27 mouse cellular contexts compared by ENCODE assay signal in genomic region chr10:96104624-96105023, GRCm38 (mm10). TPM values are rescaled to one million over a fixed set of nuclear protein-coding genes. Genes with fewer than 3 reads are reported as not detected.
DNase-seq lines count a peak whose midpoint lies in the region; ATAC-seq and TF ChIP-seq lines count a peak whose summit lies in the region.
"Had no signal": no experiment of that assay in that cellular context is flagged by ENCODE, and none has a peak within 500 bp of the region (broad histone marks: within the 10 kb centered on the region; RNA-seq: fewer than 3 reads in every experiment).

No protein-coding gene starts in this region.

- H3K9ac ChIP-seq in liver, embryonic 11.5 days (ENCODE audit: low read depth, low read length): no peak overlapping the region
- H3K9ac ChIP-seq in liver, embryonic 13.5 days: no peak overlapping the region
- no peak overlapping the region for H3K9ac ChIP-seq in liver, postnatal 0 days (replicated peaks)
- H3K9ac ChIP-seq: embryonic facial prominence, embryonic 12.5 days; forebrain, embryonic 15.5 days; heart, embryonic 12.5 days; hindbrain, embryonic 15.5 days had no signal

- WGBS in liver, embryonic 11.5 days: 54% methylated on average over 4 of the region's 4 CpGs
- WGBS in liver, embryonic 13.5 days (ENCODE audit: insufficient replicate concordance): 34% methylated on average over 4 of the region's 4 CpGs
- WGBS in liver, postnatal 0 days (ENCODE audit: insufficient replicate concordance): 64% methylated on average over 4 of the region's 4 CpGs

- H3K4me1 ChIP-seq in liver, embryonic 11.5 days (replicated peaks; ENCODE audit: control insufficient read depth, insufficient read depth, low read length): peaks cover 4% of the 10 kb centered on the region; the same call in 1 of the 2 replicates
- peaks cover 10% of the 10 kb centered on the region for H3K4me1 ChIP-seq in liver, embryonic 13.5 days (replicated peaks)
- H3K4me1 ChIP-seq in liver, postnatal 0 days (ENCODE audit: insufficient read depth): no peaks in the 10 kb centered on the region
- H3K4me1 ChIP-seq: embryonic facial prominence, embryonic 12.5 days; forebrain, embryonic 15.5 days; heart, embryonic 12.5 days; hindbrain, embryonic 10.5 days; hindbrain, embryonic 15.5 days had no signal

- 0 out of 2 replicates have a peak, but pooled peaks have one; percentile 28 for TF ChIP-seq EP300 in liver, postnatal 0 days (IDR thresholded peaks at IDR 0.05; ENCODE audit: low read depth)

- H3K36me3 ChIP-seq in liver, embryonic 11.5 days (ENCODE audit: control insufficient read depth, insufficient read depth, low read length): no peaks in the 10 kb centered on the region
- H3K36me3 ChIP-seq in liver, embryonic 13.5 days: no peaks in the 10 kb centered on the region
- H3K36me3 ChIP-seq in liver, postnatal 0 days (replicated peaks; ENCODE audit: insufficient read depth, low read length): no peaks in the 10 kb centered on the region
- H3K36me3 ChIP-seq: embryonic facial prominence, embryonic 12.5 days; forebrain, embryonic 15.5 days; heart, embryonic 12.5 days; hindbrain, embryonic 10.5 days; hindbrain, embryonic 15.5 days had no signal

- H3K27me3 ChIP-seq in liver, embryonic 11.5 days (replicated peaks; ENCODE audit: control insufficient read depth, insufficient read depth, low read length): no peaks in the 10 kb centered on the region
- H3K27me3 ChIP-seq in liver, embryonic 13.5 days: no peaks in the 10 kb centered on the region
- no peaks in the 10 kb centered on the region for H3K27me3 ChIP-seq in liver, postnatal 0 days (ENCODE audit: insufficient read depth, low read length)
- H3K27me3 ChIP-seq: embryonic facial prominence, embryonic 12.5 days; forebrain, embryonic 15.5 days; heart, embryonic 12.5 days; hindbrain, embryonic 15.5 days had no signal

- no peak overlapping the region for H3K4me3 ChIP-seq in liver, embryonic 11.5 days (ENCODE audit: low read depth, low read length)
- no peak overlapping the region for H3K4me3 ChIP-seq in liver, embryonic 13.5 days (replicated peaks)
- H3K4me3 ChIP-seq in liver, postnatal 0 days (ENCODE audit: low read depth, low read length): no peak overlapping the region
- H3K4me3 ChIP-seq in gastrocnemius, adult 2 months: no peak overlapping the region
- H3K4me3 ChIP-seq: embryonic facial prominence, embryonic 12.5 days; forebrain, embryonic 15.5 days; heart, embryonic 12.5 days; hindbrain, embryonic 10.5 days; hindbrain, embryonic 15.5 days had no signal

- no peaks in the 10 kb centered on the region for H3K9me3 ChIP-seq in liver, embryonic 11.5 days (ENCODE audit: control insufficient read depth, low read length)
- H3K9me3 ChIP-seq in liver, embryonic 13.5 days (replicated peaks): no peaks in the 10 kb centered on the region
- no peaks in the 10 kb centered on the region for H3K9me3 ChIP-seq in liver, postnatal 0 days (ENCODE audit: low read length)
- H3K9me3 ChIP-seq: embryonic facial prominence, embryonic 12.5 days; forebrain, embryonic 15.5 days; heart, embryonic 12.5 days; hindbrain, embryonic 10.5 days; hindbrain, embryonic 15.5 days had no signal

- DNase-seq in liver, embryonic 11.5 days (ENCODE audit: low spot score): no peak
- DNase-seq in liver: no peak
- no peak for DNase-seq in liver, embryonic 13.5 days
- no peak for DNase-seq in liver, postnatal 0 days
- DNase-seq in gastrocnemius, adult 2 months: no peak
- DNase-seq in kidney, adult 9 months: no peak
- no peak for DNase-seq in thymus, postnatal 36 days
- DNase-seq: adrenal gland, postnatal 25 days; cerebellum, adult 11 months; cerebellum, adult 8-10 months; cerebellum, postnatal 14 days; gastrocnemius, postnatal 14 days had no signal

- peak overlapping the region; percentile 21 for H3K4me2 ChIP-seq in liver, embryonic 11.5 days
- peak overlapping the region; percentile 12; the same call in 1 of the 2 replicates for H3K4me2 ChIP-seq in liver, embryonic 13.5 days
- H3K4me2 ChIP-seq in liver, postnatal 0 days (ENCODE audit: low read depth, low read length): no peak overlapping the region
- H3K4me2 ChIP-seq: embryonic facial prominence, embryonic 12.5 days; forebrain, embryonic 15.5 days; heart, embryonic 12.5 days; hindbrain, embryonic 15.5 days had no signal

- TF ChIP-seq CTCF in liver, postnatal 0 days (IDR thresholded peaks at IDR 0.05; ENCODE audit: low read depth): no peak
- no peak for TF ChIP-seq CTCF in gastrocnemius, adult 2 months (IDR thresholded peaks at IDR 0.05)

- ATAC-seq in liver, embryonic 11.5 days (replicated peaks; ENCODE audit: low FRiP score): peak; percentile 93
- ATAC-seq in liver, embryonic 13.5 days (ENCODE audit: low read depth): peak; percentile 90
- peak; percentile 43; the same call in 1 of the 2 replicates for ATAC-seq in liver, postnatal 0 days
- ATAC-seq: activated CD4-positive, CD25-positive, alpha-beta regulatory T cell, adult 4 months; CD4-positive, CD25-positive, alpha-beta regulatory T cell, adult 4 months; forebrain, embryonic 15.5 days; Patski had no signal

- intact Hi-C loops in gastrocnemius, adult 2 months (cut with DNase I): no loop called here

- no peak overlapping the region; the same call in 1 of the 2 replicates for H3K27ac ChIP-seq in liver, embryonic 11.5 days (ENCODE audit: low read depth, low read length)
- H3K27ac ChIP-seq in liver, embryonic 13.5 days: no peak overlapping the region
- no peak overlapping the region for H3K27ac ChIP-seq in liver, postnatal 0 days (ENCODE audit: low read depth)
- H3K27ac ChIP-seq in gastrocnemius, adult 2 months: no peak overlapping the region
- H3K27ac ChIP-seq: embryonic facial prominence, embryonic 12.5 days; forebrain, embryonic 15.5 days; hindbrain, embryonic 10.5 days; hindbrain, embryonic 15.5 days had no signal

RNA-seq across cellular contexts. Expression of gene Gm5426, which starts 31.8 kb away (rescaled TPM):
- not detected in 2 replicates for polyA plus RNA-seq in liver, embryonic 11.5 days (2014; fragmentation: Nextera tagmentation; extraction: Ambion mirVana)
- polyA plus RNA-seq in liver, embryonic 13.5 days (2015; fragmentation: Nextera tagmentation; extraction: Ambion mirVana): not detected in 2 replicates
- not detected in 2 replicates for polyA plus RNA-seq in liver, postnatal 0 days (2015; fragmentation: Nextera tagmentation; extraction: Ambion mirVana)
- not detected for total RNA-seq in gastrocnemius, adult 2 months (2021)
- total RNA-seq: adrenal gland, adult 18-20 months; adrenal gland, postnatal 25 days; gastrocnemius, postnatal 14 days; granulocyte monocyte progenitor cell, adult 5-6 weeks; heart, adult 8-10 months; heart, postnatal 25 days had no signal
- polyA plus RNA-seq: CD4-positive, CD25-positive, alpha-beta regulatory T cell, adult 4 months; cortical plate, adult 2 months; embryonic facial prominence, embryonic 12.5 days; forebrain, embryonic 11.5 days; forebrain, embryonic 15.5 days; heart, embryonic 12.5 days; heart, embryonic 16.5 days; hindbrain, embryonic 10.5 days; hindbrain, embryonic 15.5 days; Patski had no signal

Comparison
In these comparisons a context has a peak if more than half of its experiments do, and no peak if none do; other contexts are left out.
1. ATAC-seq: peak in every context shown above with its lines; median percentile 93 in liver, embryonic 11.5 days; 90 in liver, embryonic 13.5 days; 43 in liver, postnatal 0 days.